Mouse (Mus musculus) frontal cortex, postnatal 10 days (tissue): ENCODE data around the gene Chrnb2.

Source experiments
- DNase-seq, 2 experiments: peaks; one replicate each; pipeline ENCODE4 v3.0.0; 2022; ENCODE audit warnings: low spot score in 2 of 2, mixed read lengths in 1 of 2

The Chrnb2 gene

GRCm38 (mm10) chr3:89715207-89715966 lies 49.0 kb downstream of the Chrnb2 start:
- peak in 1 of 2 experiments; percentile 46 for DNase-seq

GRCm38 (mm10) chr3:89714359-89715206 lies 49.8 kb downstream of the Chrnb2 start, which contains the start of gene Adar:
Adar (plus strand) TSS chr3:89715022.
- peak; percentile 87 to 90 for DNase-seq

GRCm38 (mm10) chr3:89704064-89704463 lies 60.4 kb downstream of the Chrnb2 start:
- no peak for DNase-seq

GRCm38 (mm10) chr3:89703596-89703995 lies 60.8 kb downstream of the Chrnb2 start:
- DNase-seq: no peak

- no peak for DNase-seq
These were observed 64.0 kb downstream of the Chrnb2 start for GRCm38 (mm10) chr3:89700461-89700860.

GRCm38 (mm10) chr3:89698958-89699357 lies 65.5 kb downstream of the Chrnb2 start:
- no peak for DNase-seq
